Mouse (Mus musculus) embryonic facial prominence, embryonic 13.5 days (tissue): ENCODE data around the gene Cyp2t4. TPM values are rescaled to one million over a fixed set of nuclear protein-coding genes. Genes with fewer than 3 reads are reported as not detected.
A peak's percentile ranks its signal among the peaks of the same experiment; 100 is the strongest.

ENCODE experiments used
- microRNA counts: library from miRNA; unstranded; fragments of <30 nt; microRNA quantifications from one replicate; lab custom pipeline; 2016
- microRNA-seq: library from miRNA; unstranded; fragments of <30 nt; microRNA quantifications from one replicate; pipeline ENCODE4, GENCODE M21; 2016
- polyA plus RNA-seq: library from polyadenylated mRNA; unstranded; fragments of >200 nt; fragmentation: Nextera tagmentation; extraction: Ambion mirVana; gene quantifications from 2 replicates; pipeline ENCODE4 v1.2.1, GENCODE M21; 2015

The Cyp2t4 gene
- polyA plus RNA-seq, 1 experiment from 2014 or later = 0.25 TPM

MicroRNA genes within 50 kb of the gene (microRNA counts, 519-probe panel; counts per million panel counts)
- microRNA mmu-miR-1191 (lab: Ali Mortazavi, UCI) = 236 counts per million, percentile 44 among the panel's probes with 10 or more counts

Small RNA genes within 50 kb of the gene (microRNA-seq; reads per million reads assigned to microRNA genes)
- gene Mir1191 (3.7 reads per million, percentile 15 among the genes with 10 or more reads in this experiment), gene Mir3101 (0.74 reads per million)

Other genes with a start within 250 kb of the Cyp2t4 start
- not detected in 2 replicates for gene Cyp2a22, start 214.3 kb upstream of the Cyp2t4 start, polyA plus RNA-seq
- not detected in 2 replicates for gene Cyp2a12, start 124.6 kb upstream of the Cyp2t4 start, polyA plus RNA-seq
- gene Cyp2f2, start 33.8 kb upstream of the Cyp2t4 start, polyA plus RNA-seq = 8.0 and 15.6 TPM in 2 replicates
- gene Egln2, start 13.1 kb downstream of the Cyp2t4 start, polyA plus RNA-seq = 69.2 and 77.7 TPM in 2 replicates
- gene Rab4b, start 25.2 kb downstream of the Cyp2t4 start, polyA plus RNA-seq = 72.2 and 74.2 TPM in 2 replicates
- 2.2 and 5.2 TPM in 2 replicates for gene Gm21983, start 27.4 kb downstream of the Cyp2t4 start, polyA plus RNA-seq
- 60.5 and 96.6 TPM in 2 replicates for gene Mia, start 27.4 kb downstream of the Cyp2t4 start, polyA plus RNA-seq
- gene BC024978, start 42.1 kb downstream of the Cyp2t4 start, polyA plus RNA-seq = 4.1 and 4.5 TPM in 2 replicates
- 292 and 298 TPM in 2 replicates for gene Snrpa, start 42.6 kb downstream of the Cyp2t4 start, polyA plus RNA-seq
- gene Itpkc, start 74.9 kb downstream of the Cyp2t4 start, polyA plus RNA-seq = 5.7 and 8.3 TPM in 2 replicates
- 19.0 and 20.5 TPM in 2 replicates for gene Coq8b, start 79.3 kb downstream of the Cyp2t4 start, polyA plus RNA-seq
- gene Numbl, start 104.7 kb downstream of the Cyp2t4 start, polyA plus RNA-seq = 33.8 and 35.7 TPM in 2 replicates
- gene Ltbp4, start 184.0 kb downstream of the Cyp2t4 start, polyA plus RNA-seq = 32.0 and 40.3 TPM in 2 replicates
- 61.5 and 70.6 TPM in 2 replicates for gene Shkbp1, start 202.3 kb downstream of the Cyp2t4 start, polyA plus RNA-seq
- gene Gm20479, start 203.7 kb downstream of the Cyp2t4 start, polyA plus RNA-seq = not detected in 2 replicates